Mouse (Mus musculus) heart, postnatal 14 days (tissue): ENCODE measurements around the gene Gm9918. TPM values are rescaled to one million over a fixed set of nuclear protein-coding genes. Genes with fewer than 3 reads are reported as not detected.

Experiments used
- DNase-seq, 2 experiments: peaks; one replicate each; pipeline ENCODE4 v3.0.0; 2021 to 2022
- intact Hi-C: fragments of 180-260 bp; cut with DNase I; formaldehyde crosslinking; loops from one replicate; pipeline ENCODE4 v1.15.1; 2025
- total RNA-seq, 2 experiments: library from RNA; stranded (reverse); gene quantifications; 2 replicates each; pipeline ENCODE4 v1.2.3; 2021

The Gm9918 gene
- total RNA-seq, 2 experiments from 2014 or later: not detected

DNA sequence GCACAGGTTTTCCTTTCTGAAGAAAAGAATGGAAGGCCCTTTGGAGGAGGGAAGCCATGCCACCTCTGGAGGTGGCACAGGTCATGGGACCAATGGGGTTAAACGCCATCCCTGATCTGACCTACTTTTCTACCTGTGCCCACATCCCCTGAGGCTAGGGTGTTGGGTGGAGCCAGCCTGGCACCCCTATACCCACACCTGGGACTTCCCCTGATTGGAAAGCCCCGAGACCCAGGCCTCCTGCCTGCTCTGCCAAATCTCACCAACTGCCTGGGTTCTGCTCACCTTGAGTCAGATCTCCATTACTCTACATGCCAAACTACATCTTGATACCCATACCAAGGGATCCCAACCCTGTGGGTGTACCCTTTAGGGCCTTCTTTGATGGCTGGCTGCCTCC is 7.3 kb upstream of the Gm9918 start:
- DNase-seq: no peak
- intact Hi-C loops: no loop called here

- DNase-seq: no peak
- intact Hi-C loops: no loop called here
Observed at GRCm38 (mm10) chr15:102265548-102265947, 4.8 kb upstream of the Gm9918 start.

DNA sequence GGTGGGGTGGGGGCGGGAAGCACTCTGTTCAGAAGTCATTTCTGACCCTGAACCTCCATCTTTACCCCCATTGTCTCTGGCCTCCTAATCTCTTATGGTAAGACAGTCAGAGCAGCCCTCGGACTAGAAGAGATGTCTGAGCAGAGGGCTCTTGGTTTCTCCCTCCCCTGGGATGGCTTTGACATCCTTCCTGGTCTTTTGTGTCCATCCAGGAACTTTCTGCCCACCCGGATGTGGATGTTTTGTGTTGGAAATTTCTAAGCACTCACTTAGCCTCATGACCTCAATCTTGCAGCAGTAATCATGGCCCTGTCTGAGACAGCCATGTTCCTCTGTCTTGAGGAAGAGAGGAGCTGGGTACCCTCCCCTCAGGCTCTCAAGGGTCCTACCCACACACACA is 1.1 kb downstream of the Gm9918 start:
- intact Hi-C loops: no loop called here
- no peak for DNase-seq

DNA sequence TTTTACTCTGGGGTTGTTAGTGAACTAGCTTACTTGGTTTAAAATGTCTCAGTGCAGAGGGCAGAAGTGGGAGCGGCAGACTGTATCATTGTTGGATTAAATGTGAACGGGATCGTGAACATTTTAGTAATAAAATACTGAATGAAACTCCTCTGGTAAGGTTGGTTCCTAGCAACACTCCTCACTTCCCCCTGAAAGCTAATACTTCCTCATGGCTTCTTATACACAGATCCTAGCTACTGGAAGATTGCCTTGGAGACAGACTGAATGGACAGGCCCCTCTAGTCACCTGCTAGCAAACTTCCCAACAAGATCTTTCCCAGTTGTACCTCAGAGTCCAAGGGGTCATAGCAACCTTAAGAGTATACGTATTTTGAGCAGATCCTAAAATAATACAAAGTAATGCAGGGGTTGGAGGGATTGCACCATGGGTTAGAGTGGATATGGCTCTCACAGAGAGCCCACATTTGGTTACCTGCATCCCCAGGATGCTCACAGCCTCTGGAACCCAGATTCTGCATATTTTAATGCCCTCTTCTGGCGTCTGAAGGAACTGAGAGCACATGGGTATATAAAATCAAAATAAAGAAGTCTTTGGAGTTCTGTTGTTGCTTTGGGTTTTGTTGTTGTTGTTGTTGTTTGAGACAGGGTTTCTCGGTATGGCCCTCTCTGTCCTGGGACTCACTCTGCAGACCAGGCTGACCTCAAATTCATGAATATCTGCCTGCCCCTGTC is 3.8 kb downstream of the Gm9918 start:
- intact Hi-C loops: no loop called here
- no peak for DNase-seq

GRCm38 (mm10) chr15:102278726-102279091 is 8.3 kb downstream of the Gm9918 start:
- DNase-seq: no peak
- intact Hi-C loops: loop anchor here (2.0 kb wide), 2 partner anchors 30 to 38 kb away; no protein-coding TSS in a partner anchor

DNA sequence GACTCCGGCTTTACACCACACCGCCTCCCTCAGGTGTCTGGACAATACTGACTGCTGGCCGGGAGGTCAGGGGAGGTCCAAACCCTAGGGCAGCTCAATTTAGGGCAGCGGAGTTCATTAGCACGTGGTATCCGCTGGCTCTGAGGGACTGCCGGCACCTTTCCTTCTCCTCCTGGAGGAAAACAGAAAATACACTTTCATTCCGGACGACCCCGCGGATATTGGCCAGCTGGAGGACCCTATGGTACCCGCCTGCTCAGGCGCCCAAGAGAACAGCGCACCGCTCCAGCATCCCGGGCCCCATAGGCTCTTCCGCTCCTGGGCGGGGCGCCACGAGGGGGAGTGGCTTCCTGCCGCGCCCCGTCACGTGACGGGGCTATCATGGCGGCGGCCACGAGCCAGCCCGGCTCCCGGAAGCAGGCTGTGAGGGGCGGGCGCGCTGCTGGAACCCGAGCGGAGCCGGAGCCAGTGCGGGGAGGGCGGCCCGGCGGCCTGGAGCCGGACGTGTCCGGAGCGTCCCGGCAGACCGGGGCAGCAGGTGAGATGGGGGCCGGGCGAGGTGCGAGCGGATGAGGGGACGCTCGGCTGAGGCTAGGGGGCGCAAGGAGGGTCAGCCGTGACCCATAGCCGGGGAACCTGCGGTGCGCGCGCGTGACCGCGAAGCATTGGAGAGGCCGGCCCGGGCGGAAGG is 8.9 kb downstream of the Gm9918 start, which contains the start of gene Mfsd5:
Gene Mfsd5 (plus strand): TSS at position 363 of the 691 bp plus-strand sequence.
- peak; percentile 93 to 94 for DNase-seq
- intact Hi-C loops: loop anchor here (2.0 kb wide), 2 partner anchors 30 to 38 kb away; no protein-coding TSS in a partner anchor

DNA sequence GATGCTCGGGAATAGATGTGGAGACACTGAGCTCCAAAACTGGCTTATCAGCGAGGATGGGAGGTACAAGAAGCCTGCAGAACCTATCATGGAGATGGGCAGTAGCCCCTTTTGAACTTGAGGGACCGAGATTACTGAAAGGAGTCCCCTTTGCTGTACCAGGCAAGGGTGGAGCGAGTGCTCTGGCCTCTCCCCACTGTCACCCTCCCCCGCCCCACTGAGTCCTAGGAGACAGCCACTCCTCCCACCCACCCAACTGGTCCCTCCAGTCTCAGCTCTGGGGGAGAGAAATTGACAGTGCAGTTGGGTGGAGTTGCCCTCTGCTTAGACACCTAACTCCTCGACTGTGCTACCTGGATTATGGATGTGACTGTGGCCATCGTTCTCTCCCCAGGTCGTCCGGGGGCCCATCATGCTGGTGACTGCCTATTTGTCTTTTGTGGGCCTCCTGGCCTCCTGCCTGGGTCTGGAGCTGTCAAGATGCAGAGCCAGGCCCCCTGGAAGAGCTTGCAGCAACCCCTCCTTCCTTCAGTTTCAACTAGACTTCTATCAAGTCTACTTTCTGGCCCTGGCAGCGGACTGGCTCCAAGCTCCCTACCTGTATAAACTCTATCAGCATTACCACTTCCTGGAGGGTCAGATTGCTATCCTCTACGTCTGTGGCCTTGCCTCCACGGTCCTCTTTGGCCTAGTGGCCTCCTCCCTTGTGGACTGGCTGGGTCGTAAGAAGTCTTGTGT is 9.6 kb downstream of the Gm9918 start:
- intact Hi-C loops: loop anchor here (2.0 kb wide), 2 partner anchors 31 to 39 kb away; no protein-coding TSS in a partner anchor
- DNase-seq: no peak

GRCm38 (mm10) chr15:102280623-102281022 is 10.3 kb downstream of the Gm9918 start:
- DNase-seq: no peak
- intact Hi-C loops: no loop called here

GRCm38 (mm10) chr15:102282463-102283292 is 12.3 kb downstream of the Gm9918 start:
- intact Hi-C loops: no loop called here

GRCm38 (mm10) chr15:102283648-102284047 is 13.3 kb downstream of the Gm9918 start:
- intact Hi-C loops: no loop called here
- no peak for DNase-seq

More at GRCm38 (mm10) chr15:102282463-102283292, 12.3 kb downstream of the Gm9918 start:
- no peak for DNase-seq

DNA sequence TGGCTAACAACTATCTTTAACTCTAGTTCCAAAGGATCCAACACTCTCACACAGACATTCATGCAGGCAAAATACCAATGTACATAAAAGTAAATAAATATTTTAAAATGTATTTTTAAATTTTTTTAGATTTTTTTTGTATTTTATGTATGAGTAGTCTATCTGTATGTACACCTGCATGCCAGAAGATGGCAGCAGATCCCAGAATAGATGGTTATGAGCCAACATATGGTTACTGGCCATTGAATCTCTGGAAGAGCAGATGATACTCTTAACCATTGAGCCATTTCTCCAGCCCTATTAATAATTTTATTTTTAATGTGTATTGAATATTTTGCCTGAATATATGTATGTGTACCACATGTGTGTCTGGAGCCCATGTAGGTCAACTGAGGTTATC is 17.0 kb downstream of the Gm9918 start:
- intact Hi-C loops: loop anchor here (5.0 kb wide), 1 partner anchor 90 kb away; no protein-coding TSS in a partner anchor
- DNase-seq: peak; percentile 44 to 64

DNA sequence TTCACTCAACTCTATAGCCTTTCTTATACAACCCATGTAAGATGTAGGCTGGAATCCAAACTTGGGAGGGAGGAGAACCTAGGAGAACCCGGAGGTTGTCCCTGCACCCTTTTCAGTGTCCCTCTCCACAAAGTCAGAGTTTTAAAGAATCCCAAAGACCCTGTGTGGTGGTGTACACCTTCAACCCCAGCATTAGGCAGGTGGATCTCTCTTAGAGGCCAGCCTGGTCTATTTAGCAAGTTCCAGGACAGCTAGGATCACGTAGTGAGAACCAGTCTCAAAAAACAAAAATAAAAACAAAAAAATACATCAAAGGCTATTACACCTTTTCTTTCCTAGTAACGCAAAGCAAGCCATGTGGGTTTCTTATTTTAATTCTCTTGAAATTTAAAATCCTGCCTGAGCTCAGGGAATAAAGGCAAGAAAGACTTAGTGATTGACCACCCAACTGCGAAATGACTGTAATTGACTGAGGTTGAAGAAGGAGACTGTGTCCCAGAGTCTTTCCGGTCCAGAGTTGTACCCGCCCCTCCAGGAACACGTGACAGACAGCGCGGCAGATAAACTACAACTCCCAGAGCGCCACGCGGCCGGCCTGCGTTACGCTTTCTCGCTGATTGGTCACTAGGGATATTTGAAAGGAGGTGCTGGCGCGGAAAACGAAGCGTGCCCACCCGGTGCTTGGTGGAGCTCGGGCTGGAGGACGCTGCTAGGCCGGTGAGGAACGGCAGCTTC is 25.4 kb downstream of the Gm9918 start, which contains the start of gene Espl1:
Gene Espl1 (plus strand): TSS at position 634 of the 735 bp plus-strand sequence.
- intact Hi-C loops: no loop called here
- DNase-seq: peak; percentile 91 to 95

GRCm38 (mm10) chr15:102296368-102297006 is 26.1 kb downstream of the Gm9918 start:
- intact Hi-C loops: no loop called here
- DNase-seq: no peak

DNA sequence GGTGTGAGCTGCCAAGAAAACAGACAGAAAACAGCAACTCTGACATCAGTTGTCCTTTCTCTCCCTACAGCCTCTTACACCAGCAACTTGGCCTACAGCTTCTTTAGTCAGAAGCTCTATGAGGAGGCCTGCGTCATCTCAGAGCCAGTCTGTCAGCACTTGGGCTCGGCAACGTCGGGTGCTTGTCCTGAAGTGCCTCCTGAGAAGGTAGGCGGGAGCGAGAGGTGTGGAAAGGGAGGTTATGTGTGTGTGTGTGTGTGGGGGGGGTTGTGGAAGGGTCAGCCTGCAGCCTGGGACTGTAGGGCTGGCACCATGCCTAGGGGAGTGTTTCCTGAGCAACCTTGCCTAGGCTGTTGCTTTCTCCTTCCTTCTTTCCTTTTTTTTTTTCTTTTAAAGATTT is 32.2 kb downstream of the Gm9918 start:
- intact Hi-C loops: no loop called here
- DNase-seq: peak; percentile 20 to 54

- no peak for DNase-seq
- intact Hi-C loops: no loop called here
Observed at GRCm38 (mm10) chr15:102308717-102309116, 38.4 kb downstream of the Gm9918 start.

GRCm38 (mm10) chr15:102310074-102310845 is 39.9 kb downstream of the Gm9918 start:
- intact Hi-C loops: no loop called here
- DNase-seq: peak; percentile 72 to 81

DNA sequence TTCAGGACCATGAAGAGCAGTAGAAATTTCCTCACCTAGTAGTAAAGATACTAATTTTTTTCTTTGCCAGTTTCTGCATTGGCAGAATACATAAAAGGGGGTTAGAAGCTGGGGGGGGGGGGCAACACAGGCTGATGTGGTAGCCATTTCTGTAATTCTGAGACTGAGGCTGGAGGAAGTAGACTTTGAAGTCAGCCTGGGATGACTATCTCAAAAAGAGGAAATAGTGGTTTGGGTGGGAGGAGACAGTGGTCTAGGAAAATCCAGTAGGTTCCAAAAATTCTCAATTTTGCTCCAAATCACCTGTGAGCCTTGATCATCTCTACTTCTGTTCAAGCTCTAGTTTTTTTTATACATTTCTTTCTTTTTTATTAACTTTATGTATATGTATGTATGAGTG is 41.1 kb downstream of the Gm9918 start:
- no peak for DNase-seq
- intact Hi-C loops: no loop called here

GRCm38 (mm10) chr15:102315292-102315691 is 44.9 kb downstream of the Gm9918 start:
- peak in 1 of 2 experiments; percentile 23 for DNase-seq
- intact Hi-C loops: no loop called here
